Mouse (Mus musculus): ENCODE results near the gene B4galt4.
A peak's percentile ranks its signal among the peaks of the same experiment; 100 is the strongest.
"Not testable (repeated sequence)": the region's sequence is repeated elsewhere in the genome, so short reads cannot be mapped to it uniquely, and the experiment has no call there.

Gene B4galt4

DNA sequence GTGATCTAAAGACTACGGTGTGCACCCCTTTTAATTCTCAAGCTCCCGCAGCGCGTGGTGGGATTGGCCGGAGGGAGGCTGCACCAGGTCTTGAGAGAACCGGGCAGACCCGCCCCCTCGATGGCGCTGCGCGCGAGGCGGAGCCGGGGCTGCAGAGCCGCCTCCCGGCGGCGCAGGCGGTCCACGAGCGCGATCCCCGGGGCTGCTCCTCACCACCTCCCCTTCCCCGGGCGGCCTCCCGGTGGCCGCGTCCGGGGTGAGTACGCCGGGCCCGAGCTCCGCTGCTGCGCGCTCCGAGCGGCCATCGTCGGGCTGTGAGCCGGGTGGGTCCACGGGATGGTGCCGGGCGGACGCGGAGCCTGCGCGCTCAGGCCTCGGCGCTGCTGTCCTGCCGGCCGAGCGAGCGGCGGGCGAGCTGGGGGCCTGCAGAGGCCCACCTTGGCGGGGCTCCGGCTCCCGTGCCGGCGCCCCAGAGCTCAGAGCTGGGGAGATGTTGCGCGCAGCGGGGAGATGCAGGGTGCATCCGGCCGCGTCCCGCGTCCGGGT, at the start of gene B4galt4:
TSS of gene B4galt4 (plus strand) at position 152 of the 546 bp plus-strand sequence.
- DNase-seq (ENCODE audit: low spot score in 2 of 2), result no peak

DNA sequence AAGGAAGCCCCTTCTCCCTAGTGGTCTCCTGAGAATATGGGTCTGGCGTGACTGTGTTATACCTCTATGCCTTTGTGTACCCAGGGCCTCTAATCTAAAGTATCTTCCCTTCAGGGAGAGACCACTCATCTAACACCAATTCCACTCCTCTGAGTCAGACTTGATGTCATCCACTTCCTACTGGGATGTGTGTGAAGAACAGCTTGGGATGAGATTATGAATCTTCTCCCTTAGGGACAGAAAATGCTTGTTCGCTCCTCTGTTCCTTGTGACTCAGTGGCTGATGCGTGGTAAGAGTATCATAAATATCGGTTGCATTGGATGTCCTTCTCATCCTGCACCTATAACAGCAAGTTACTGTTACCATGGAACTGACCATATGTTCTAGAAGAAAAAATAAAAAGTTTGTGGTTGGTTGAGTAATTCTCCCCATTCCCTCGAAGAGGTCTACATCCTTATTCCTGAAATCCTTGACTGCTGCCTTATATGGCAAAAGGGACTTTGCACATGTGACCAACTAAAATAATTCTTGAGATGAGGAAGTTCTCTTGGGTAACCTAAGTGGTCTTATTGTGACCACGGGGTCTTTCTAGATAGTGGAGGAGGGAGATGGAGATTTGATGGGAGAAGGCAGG, 47.0 kb upstream of the B4galt4 start:
- DNase-seq (ENCODE audit: low spot score in 2 of 2), result no peak

DNA sequence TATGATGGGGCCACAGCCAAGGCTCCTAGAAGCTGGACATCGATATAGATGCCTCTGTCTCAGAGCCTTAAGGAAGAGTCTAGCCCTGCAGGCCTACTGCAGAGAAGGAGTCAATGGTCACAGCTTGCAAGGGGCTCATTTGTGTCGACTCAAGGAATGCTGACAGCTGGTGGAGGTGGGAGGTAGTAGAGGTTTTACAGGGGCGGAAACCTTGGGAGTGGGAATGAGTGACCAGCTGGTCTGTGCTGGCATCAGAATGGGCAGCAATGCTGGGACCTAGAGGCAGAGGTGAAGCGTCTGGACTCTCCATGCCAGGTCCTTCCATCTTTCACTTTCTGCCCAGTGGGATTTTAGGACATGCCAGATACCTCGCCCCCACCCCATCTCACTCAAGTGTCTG, 46.5 kb upstream of the B4galt4 start:
- DNase-seq (ENCODE audit: low spot score in 2 of 2), result no peak

DNA sequence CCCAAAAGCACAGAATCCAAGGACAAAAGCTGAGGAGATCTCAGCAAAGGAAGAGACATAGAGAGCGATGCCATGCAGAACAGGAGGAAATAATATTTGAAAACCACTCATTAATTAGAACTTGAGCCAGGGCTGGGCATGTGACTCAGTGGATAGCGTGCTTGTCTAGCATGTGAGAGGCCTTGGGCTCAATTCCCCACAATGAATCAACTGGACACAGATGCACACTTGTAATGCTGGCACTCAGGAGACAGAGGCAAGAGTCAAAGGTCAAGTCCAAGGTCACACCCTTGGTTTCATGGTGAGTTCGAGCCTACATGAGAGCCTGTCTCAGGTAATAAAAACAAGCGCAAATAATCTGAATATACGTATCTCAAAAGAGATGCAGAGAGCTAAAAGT, 44.5 kb upstream of the B4galt4 start:
- DNase-seq (ENCODE audit: low spot score in 2 of 2), result no peak

DNA sequence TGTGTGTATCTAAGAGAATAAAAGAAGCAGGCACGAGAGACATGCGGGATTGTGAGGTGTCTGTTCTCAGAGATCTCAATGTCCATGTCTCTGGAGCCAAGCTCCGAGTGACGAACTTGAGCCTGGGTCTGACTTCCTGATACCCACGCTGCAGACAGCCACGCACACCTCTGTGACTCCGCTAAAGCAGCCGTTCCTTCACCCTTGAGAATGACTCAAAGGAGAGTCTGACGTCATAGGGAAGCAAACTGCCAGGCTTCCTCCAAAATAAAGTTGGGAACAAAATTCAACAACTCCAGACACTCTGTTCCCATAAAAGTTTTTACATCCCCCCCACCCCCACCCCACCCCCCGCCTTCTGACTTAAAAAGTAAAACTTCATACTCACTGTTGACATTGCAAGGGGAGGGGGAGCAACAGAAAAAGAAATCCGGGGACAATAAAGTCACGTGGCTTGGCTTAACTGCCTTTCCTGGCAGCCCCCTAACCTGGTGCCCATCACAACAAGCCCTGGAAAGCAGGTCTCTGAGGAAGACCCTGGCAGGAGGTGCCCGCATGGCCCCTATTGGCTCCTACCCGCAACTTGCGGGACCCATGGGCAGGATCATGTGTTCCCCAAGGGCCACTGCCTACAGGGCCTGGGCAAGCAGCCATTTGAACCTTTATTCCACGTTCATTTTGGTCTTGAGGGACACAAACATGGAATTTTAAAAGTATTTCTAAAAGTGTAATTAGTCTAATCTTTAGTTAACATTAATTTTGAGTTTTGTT, 41.5 kb upstream of the B4galt4 start:
- no peak for DNase-seq (ENCODE audit: low spot score in 2 of 2)

DNA sequence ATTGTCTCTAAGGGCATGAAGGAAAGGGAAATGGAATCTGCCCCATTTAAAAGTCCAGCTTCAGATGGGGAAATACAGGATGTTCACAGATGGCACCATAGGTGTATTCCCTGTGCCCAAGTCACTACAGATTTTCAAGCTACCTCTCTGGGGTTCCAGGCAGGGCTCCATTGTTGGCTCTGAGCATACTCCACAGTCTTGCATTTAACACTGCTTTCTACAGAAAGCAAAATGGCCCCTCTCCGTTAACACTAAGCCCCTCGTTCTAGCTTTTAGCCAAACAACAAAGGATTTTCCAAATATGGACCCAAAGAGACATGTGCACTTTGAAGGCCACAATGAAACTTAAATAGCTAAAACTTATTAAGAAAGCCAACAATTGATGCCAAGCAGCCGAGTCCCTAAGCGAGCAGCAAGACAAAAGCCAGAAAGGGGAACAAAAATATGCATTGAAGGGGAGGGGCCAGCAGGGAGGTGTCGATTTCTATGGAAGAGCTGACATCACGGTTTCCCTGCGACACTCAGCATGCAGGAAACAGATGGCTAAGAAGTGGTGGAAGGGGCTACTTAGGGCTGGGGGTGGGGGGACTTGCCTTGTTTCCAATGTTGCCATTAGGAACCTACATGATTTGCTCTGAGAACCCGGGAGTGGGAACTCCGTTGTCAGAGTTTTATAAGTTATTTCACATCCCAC, 40.4 kb upstream of the B4galt4 start:
- DNase-seq (ENCODE audit: low spot score in 2 of 2), result no peak

DNA sequence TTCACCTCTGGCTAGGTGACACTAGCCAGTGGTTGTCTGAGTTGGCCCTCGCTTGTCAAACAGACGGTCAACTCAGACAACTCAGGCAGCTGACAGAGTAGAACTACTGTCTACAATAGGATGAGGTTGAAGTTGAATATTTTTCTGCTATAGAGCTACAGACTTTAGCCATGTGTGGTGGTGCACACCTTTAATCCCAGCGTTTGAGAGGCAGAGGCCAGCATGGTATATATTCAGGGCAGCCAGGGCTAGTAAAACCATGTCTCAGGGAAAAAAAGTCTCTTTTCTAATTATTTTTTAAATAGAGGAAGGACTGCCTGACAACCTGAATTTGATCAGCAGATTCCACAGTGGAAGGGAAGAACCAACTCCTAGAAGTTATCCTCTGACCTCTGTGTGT, 39.7 kb upstream of the B4galt4 start:
- DNase-seq (ENCODE audit: low spot score in 2 of 2), result no peak

DNA sequence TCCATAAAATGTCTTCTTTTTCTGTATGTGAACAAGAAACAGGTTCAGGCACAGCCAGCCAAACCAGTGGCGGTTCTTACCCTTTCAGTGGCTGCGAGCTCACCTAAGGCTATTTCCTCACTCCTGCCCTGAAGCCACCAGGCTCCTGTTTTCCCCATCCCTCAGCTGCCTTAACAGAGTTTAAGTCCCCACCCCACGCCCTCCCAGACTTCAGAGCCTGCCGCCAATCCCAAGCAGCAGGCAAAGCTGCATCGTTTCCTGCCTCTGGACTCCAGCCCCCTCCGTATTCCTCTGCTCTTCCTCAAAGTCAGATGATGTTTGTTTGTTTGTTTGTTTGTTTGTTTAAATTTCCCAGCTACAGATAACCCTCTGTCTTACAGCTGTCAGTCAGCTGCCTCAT, 38.6 kb upstream of the B4galt4 start:
- DNase-seq (ENCODE audit: low spot score in 2 of 2), result no peak

DNA sequence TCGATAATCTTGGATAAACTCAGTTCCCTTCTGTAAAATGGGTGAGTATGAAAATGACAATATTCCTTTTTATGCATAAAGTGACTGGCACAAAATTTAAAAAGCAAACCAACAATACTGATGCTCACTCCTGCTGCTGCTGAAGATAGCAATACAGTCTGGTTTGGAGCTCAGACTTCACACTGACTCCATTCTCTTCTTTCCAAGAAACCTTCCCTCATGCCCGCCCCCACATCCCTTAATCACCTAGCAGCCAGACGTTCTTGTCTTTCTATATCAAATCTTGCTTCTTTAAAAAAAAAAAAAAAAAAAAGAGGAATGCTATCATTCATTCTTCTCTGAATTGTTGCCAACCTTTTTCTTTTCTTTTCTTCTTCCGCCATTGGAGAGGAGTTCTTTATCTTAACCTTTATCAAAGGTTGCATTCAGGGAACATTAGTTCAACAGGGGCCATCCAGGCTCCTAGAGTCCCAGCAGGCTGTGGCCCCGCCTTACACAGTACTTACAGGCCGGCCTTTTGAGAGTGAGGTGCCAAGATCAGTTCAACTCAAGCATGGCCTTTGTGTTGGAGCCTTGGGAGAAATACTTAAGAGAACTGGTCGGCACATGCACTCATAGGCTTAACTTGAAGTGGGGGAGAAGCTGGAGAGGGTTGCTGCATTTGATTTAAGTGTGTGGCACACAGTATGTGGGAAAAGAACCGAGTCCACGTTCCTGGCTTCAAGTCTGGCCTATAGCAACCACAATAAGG, 36.4 kb upstream of the B4galt4 start:
- no peak for DNase-seq (ENCODE audit: low spot score in 2 of 2)

DNA sequence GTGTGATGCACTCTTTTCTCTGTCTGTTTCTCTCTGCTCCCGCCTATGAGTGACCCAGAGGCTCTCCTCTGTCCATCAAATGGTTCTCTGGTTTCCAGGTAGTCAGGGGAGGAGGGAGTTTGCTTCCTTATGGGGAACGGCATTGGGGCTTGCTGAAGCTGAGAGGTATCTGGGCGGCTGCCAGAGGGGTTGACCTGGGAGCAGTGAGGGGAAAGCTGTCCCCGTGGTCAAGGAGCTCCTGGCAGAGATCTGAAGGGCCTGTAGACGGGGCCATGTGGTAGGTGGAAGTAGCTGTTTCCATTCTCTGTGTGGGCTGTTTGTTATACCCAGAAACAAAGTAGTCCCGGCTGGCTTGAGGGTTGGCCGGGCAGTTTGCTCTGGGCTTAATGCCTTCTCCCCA, 35.3 kb upstream of the B4galt4 start:
- DNase-seq (ENCODE audit: low spot score in 2 of 2), result no peak

DNA sequence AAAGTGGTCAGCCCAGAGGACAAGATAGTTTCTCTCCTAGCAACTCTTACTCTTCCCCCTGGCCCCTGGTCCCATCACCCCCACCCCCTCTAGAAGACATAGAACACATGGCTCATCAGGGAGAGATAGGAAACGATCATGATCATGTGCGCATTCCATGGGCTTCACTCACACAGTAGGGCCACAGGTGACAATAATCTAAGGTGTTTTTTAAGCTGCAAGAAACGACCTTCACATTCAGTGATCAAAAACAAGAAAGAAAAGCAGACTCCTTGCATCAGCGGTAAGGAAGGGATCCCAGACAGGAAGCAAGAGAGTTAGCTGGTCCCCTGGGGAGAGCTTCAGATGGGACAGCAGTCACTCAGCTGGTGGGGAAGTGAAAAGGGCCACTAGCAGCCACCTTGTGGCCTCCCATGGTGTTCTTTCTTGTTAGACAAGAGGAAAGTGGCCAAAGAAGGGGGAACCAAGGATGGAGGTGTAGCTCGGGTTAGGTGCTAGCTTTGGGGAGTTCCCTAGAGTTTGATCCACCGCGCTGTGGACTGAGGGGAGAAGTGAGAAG, 33.0 kb upstream of the B4galt4 start:
- DNase-seq (ENCODE audit: low spot score in 2 of 2), result no peak

DNA sequence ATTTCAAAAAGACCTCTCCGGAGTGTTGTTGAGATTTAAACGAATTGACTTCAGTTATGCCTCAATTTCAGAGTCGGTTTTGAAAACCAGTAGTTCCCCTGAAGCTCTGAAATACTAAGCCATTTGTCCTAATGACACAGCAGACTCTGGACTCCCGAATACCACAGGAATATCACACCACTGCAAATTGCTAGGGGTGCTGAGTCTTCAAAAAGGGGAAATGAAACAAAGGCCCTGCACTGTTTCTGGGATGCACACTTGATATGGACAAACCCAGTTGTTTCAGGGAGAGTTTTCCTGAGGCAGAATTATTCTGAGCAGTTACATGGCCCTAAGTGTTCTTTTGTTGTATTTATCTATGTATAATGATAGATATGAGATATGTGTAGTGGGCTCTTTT, 30.8 kb upstream of the B4galt4 start:
- DNase-seq (ENCODE audit: low spot score in 2 of 2), result no peak

DNA sequence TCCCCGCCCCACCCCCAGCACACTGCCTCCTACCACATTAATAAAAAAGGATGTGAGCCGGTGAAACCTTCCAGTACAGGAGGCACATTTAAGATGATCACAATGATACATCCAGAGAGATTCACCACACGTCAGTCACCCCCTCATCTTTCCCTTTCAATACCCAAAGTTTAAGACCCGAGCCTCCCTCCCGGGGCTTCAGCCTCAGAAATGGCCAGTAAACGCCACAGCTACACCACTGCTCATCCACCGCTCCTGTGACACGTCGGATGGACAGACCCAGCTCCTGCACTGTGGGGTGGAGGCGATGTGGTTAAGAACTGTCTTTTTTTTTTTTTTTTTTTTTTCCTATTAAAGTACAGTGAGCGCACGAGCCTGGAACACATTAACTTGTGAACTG, 30.0 kb upstream of the B4galt4 start:
- DNase-seq (ENCODE audit: low spot score in 2 of 2), result no peak

DNA sequence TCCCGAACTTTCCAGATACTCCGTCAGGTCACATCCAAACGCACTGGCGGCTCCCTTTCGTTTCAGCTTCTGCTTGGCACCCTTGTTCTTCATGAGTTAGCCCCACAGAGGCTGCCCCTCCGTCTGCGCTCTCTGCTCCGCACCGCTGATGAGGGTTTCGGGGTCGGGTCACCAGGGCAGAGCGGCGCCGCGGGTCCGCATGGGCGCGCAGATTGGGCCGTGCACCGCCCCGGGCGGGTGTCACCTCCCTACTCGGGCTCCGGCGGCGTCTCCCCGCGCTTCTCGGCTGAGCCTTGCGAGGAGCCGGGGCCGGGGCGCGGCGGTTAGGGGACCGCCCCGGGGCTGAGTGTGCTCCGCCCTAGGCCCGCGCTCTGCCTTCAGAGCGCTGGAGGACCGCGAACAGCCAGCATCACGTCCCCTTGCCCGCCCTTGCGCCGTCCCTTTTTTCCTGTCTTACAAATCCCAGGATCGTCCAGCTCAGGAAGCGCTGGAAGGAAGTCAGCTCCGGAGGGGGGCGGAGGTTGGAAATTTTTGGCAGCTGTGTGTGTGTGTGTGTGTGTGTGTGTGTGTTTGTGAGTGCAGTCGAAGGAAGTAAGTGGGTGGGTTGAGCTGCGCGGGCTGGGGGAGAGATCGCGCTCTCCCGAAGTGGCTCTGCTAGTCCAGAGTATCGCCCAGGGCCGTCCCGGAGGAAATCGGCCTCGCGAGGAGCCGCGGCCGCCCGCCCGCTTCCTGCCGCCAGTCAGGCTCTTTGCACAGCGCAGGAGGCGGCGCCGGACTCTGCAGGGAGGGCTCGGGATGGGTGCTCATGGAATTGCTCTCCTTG, 29.3 kb upstream of the B4galt4 start, which contains the start of gene Arhgap31:
TSS of gene Arhgap31 (minus strand) at position 694 of the 823 bp plus-strand sequence.
- peak; percentile 39 to 41 for DNase-seq (ENCODE audit: low spot score in 2 of 2)

DNA sequence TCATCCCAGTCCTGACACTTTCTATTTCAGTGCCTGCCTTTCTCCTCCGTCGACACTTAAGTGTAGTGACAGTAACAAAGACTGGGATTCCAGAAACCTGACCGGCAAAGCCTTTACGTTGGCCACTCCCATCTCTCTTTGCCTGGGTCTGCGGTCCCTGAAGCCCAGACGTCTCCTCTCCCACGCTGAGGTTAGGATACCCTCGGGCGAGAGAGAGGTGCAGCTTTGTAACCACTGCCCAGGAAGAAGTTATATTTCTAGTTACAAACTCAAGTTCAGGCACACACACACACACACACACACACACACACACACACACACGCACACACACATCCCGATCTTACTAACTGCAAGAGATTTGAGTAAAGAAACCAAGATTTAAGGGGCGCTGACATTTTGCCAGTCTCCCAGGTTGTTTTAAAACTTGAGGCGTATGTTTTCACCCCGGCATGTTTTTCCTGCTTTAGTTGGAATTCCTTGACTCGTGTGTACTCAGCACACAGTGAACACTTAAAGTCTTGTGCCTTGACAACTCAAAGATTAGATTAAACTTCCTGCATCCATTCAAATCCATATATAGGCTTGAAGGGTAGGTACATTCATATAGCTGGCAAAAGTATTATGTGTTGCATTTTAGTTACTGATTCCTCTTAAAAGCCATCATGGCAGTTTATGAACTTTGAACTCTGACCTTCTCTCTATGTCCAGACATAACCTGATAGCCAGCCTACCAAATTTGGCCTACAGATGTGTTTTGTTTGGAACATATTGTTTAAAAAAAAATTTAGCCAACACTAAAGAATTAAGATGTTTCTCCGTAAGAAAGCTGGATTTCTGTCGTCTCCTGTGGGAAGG, 28.4 kb upstream of the B4galt4 start:
- DNase-seq (ENCODE audit: low spot score in 2 of 2), result no peak

DNA sequence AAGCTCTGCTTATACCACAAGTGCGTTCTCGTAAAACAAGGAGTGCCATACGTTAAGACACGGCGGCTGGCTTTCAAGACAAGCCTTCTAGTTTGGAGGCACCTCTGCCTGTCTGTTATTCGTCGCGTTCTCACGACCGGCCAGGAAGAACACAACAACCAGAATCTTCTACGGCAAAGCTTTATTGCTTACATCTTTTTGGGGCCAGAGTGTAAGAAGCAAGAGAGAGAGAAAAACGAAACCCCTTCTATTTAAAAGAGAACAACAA, 27.9 kb upstream of the B4galt4 start:
- DNase-seq (ENCODE audit: low spot score in 2 of 2), result not testable (repeated sequence)

DNA sequence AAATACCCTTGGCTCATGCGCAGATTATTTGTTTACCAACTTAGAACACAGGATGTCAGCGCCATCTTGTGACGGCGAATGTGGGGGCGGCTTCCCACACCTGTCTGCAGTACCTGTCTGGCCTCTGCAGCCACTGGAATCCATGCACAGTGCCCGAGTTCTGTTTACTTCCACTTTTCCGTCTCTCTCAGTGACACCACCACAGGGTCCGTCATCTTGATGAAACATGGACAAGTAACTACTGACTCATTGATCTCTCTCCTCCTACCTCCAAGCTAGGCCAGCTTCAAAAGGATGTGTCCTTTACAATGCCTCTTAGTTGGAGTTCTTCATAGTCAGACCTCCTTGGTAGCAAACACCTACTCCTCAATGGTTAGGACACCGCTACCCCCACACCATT, 20.7 kb upstream of the B4galt4 start:
- DNase-seq (ENCODE audit: low spot score in 2 of 2), result no peak

DNA sequence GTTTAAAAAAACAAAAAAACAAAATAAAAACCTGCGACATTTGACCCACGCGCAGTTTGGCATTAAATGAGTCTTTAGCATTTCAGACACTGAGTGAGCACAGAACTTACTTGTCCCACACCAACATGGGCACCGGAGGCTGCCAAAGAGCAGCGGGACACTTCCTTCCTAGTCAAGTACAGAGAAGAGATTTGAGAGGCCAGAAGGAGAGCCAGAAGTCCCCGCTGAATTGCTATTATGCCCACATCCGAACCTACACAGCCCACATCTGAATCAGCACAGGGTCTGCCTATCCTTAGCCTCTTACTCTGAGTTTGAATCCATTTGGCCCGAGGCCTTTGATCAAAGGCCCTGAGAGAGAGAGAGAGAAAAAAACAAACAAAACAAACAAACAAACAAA, 17.8 kb upstream of the B4galt4 start:
- no peak for DNase-seq (ENCODE audit: low spot score in 2 of 2)

DNA sequence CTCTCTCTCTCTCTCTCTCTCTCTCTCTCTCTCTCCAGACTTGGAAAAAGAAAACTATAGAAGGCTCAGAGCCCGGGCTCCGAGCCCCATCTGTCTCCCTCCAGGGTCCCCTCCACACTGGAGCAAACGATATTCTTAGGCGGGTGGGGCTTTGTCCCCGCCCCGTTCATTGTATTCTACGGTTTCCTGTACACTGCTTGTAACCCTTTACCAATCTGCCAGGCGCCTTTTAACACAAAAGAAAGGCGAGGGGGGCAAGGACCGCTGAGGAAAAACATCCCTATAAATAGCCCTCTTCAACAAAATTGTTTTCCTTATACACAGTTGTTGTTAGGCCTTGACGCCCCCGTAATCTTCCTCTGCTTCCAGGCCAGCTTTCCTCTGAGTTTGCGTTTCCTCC, 17.1 kb upstream of the B4galt4 start:
- no peak for DNase-seq (ENCODE audit: low spot score in 2 of 2)

DNA sequence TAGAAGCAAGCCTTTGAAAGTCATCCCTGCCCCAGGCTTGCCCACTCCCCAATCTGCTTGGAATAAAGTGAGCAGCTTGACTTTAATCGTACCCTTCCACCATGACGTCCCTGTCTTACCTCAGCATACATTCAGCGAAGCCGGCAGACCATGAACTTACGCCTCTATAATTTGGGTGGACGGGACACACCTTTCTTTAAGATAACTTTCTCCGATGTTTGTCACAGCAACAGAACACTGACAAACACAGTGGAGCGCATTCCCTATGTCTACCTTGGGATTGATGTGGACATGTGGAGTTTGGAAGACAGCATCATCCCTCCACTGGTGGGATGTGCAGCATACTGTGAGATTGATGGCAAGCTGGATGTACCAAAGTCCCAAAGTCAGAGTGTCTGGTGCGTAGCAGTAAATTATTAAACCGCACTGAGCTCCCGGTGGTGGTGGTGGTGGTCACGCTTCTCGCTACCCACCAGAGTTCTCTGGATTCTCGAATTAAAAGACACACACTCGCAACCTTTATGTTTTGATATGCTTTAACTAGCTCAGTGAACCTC, 13.4 kb upstream of the B4galt4 start:
- DNase-seq (ENCODE audit: low spot score in 2 of 2), result no peak

All from spleen, postnatal 14 days (tissue).